Mouse (Mus musculus): ENCODE data around the gene Vti1a.

The Vti1a gene

GRCm38 (mm10) chr19:55382745-55383144 lies 66.7 kb downstream of the Vti1a start:
- DNase-seq = no peak

GRCm38 (mm10) chr19:55384634-55385033 lies 68.5 kb downstream of the Vti1a start:
- no peak for DNase-seq

- no peak for DNase-seq
Measured at GRCm38 (mm10) chr19:55389019-55389418, 72.9 kb downstream of the Vti1a start.

GRCm38 (mm10) chr19:55390323-55390722 lies 74.2 kb downstream of the Vti1a start:
- DNase-seq = no peak

GRCm38 (mm10) chr19:55401638-55402037 lies 85.5 kb downstream of the Vti1a start:
- no peak for DNase-seq

GRCm38 (mm10) chr19:55408486-55408885 lies 92.4 kb downstream of the Vti1a start:
- DNase-seq = no peak

GRCm38 (mm10) chr19:55411415-55411814 lies 95.3 kb downstream of the Vti1a start:
- no peak for DNase-seq

- no peak for DNase-seq
Measured at GRCm38 (mm10) chr19:55411894-55412293, 95.8 kb downstream of the Vti1a start.

GRCm38 (mm10) chr19:55414050-55414449 lies 98.0 kb downstream of the Vti1a start:
- peak; percentile 49 for DNase-seq

GRCm38 (mm10) chr19:55418756-55419155 lies 102.7 kb downstream of the Vti1a start:
- DNase-seq = no peak

GRCm38 (mm10) chr19:55419961-55420360 lies 103.9 kb downstream of the Vti1a start:
- DNase-seq = no peak

GRCm38 (mm10) chr19:55421816-55422215 lies 105.7 kb downstream of the Vti1a start:
- DNase-seq = no peak

GRCm38 (mm10) chr19:55422311-55423064 lies 106.4 kb downstream of the Vti1a start:
- DNase-seq = no peak

GRCm38 (mm10) chr19:55423065-55423716 lies 107.1 kb downstream of the Vti1a start:
- DNase-seq = no peak

- DNase-seq = peak; percentile 58
Measured at GRCm38 (mm10) chr19:55423952-55424351, 107.9 kb downstream of the Vti1a start.

- DNase-seq = no peak
Measured at GRCm38 (mm10) chr19:55424507-55424906, 108.4 kb downstream of the Vti1a start.

- no peak for DNase-seq
Measured at GRCm38 (mm10) chr19:55440306-55440705, 124.2 kb downstream of the Vti1a start.

- no peak for DNase-seq
Measured at GRCm38 (mm10) chr19:55443618-55444017, 127.5 kb downstream of the Vti1a start.

GRCm38 (mm10) chr19:55449084-55449483 lies 133.0 kb downstream of the Vti1a start:
- DNase-seq = no peak

- no peak for DNase-seq
Measured at GRCm38 (mm10) chr19:55449506-55449905, 133.4 kb downstream of the Vti1a start.

GRCm38 (mm10) chr19:55456325-55457091 lies 140.4 kb downstream of the Vti1a start:
- DNase-seq = no peak

- no peak for DNase-seq
Measured at GRCm38 (mm10) chr19:55461963-55462362, 145.9 kb downstream of the Vti1a start.

- DNase-seq = no peak
Measured at GRCm38 (mm10) chr19:55463670-55464069, 147.6 kb downstream of the Vti1a start.

Data from right cerebral cortex, postnatal 4 days (tissue).